19 mouse cellular contexts compared by ENCODE assay signal in genomic region chr4:57574646-57575045, GRCm38 (mm10). TPM values are rescaled to one million over a fixed set of nuclear protein-coding genes. Genes with fewer than 3 reads are reported as not detected.
A peak's percentile ranks its signal among the peaks of the same experiment; 100 is the strongest.
DNase-seq lines count a peak whose midpoint lies in the region; ATAC-seq lines count a peak whose summit lies in the region.
"Had no signal": no experiment of that assay in that cellular context is flagged by ENCODE, and none has a peak within 500 bp of the region (broad histone marks: within the 10 kb centered on the region; RNA-seq: fewer than 3 reads in every experiment).

No protein-coding gene starts in this region.

- DNase-seq in heart, embryonic 10.5 days (ENCODE audit: low spot score), result no peak
- no peak for DNase-seq in heart, postnatal 25 days (ENCODE audit: low spot score)
- no peak for DNase-seq in lung, postnatal 36 days
- DNase-seq in adrenal gland, adult 8-10 months, result peak; percentile 89
- no peak for DNase-seq in forebrain, embryonic 10.5 days (ENCODE audit: extremely low spot score, low spot score)
- DNase-seq in gastrocnemius, postnatal 25 days, result no peak
- DNase-seq: cerebellum, adult 2 months; forebrain, postnatal 0 days; kidney, adult 18-20 months; kidney, postnatal 14 days; lung, postnatal 10 days; right cerebral cortex, postnatal 25 days; thymus, postnatal 14 days had no signal

- H3K4me3 ChIP-seq in heart, embryonic 10.5 days, result peak overlapping the region; percentile 31
- no peak overlapping the region for H3K4me3 ChIP-seq in lung, embryonic 15.5 days
- H3K4me3 ChIP-seq in heart, embryonic 16.5 days (ENCODE audit: low read length), result no peak overlapping the region
- H3K4me3 ChIP-seq in forebrain, embryonic 10.5 days, result no peak overlapping the region
- H3K4me3 ChIP-seq: embryonic facial prominence, embryonic 12.5 days; limb, embryonic 10.5 days had no signal

- H3K36me3 ChIP-seq in heart, embryonic 10.5 days, result peaks cover 7% of the 10 kb centered on the region; the same call in 1 of the 2 replicates
- H3K36me3 ChIP-seq in lung, embryonic 15.5 days, result no peaks in the 10 kb centered on the region
- H3K36me3 ChIP-seq in heart, embryonic 16.5 days (ENCODE audit: control insufficient read depth, insufficient read depth), result no peaks in the 10 kb centered on the region
- H3K36me3 ChIP-seq in forebrain, embryonic 10.5 days (replicated peaks), result no peaks in the 10 kb centered on the region
- H3K36me3 ChIP-seq: embryonic facial prominence, embryonic 12.5 days; limb, embryonic 10.5 days had no signal

- 24% methylated on average over 6 of the region's 6 CpGs for WGBS in heart, embryonic 10.5 days
- 52% methylated on average over 6 of the region's 6 CpGs for WGBS in lung, embryonic 15.5 days
- 33% methylated on average over 6 of the region's 6 CpGs for WGBS in heart, embryonic 16.5 days
- 91% methylated on average over 6 of the region's 6 CpGs for WGBS in forebrain, embryonic 10.5 days

- no peak overlapping the region for H3K9ac ChIP-seq in lung, embryonic 15.5 days
- no peak overlapping the region for H3K9ac ChIP-seq in heart, embryonic 16.5 days (ENCODE audit: low read length)
- H3K9ac ChIP-seq: embryonic facial prominence, embryonic 12.5 days; forebrain, postnatal 0 days; hindbrain, embryonic 14.5 days had no signal

- H3K4me2 ChIP-seq in lung, embryonic 15.5 days, result no peak overlapping the region
- H3K4me2 ChIP-seq in heart, embryonic 16.5 days (ENCODE audit: low read depth, low read length), result peak overlapping the region; percentile 6
- H3K4me2 ChIP-seq: embryonic facial prominence, embryonic 12.5 days; hindbrain, embryonic 14.5 days; liver, embryonic 11.5 days had no signal

- intact Hi-C loops in heart, postnatal 25 days (cut with DNase I), result no loop called here

- H3K27ac ChIP-seq in heart, embryonic 10.5 days, result peak overlapping the region; percentile 86
- peak overlapping the region; percentile 62; the same call in 1 of the 2 replicates for H3K27ac ChIP-seq in lung, embryonic 15.5 days
- H3K27ac ChIP-seq in heart, embryonic 16.5 days (ENCODE audit: low read length), result peak overlapping the region; percentile 88
- no peak overlapping the region for H3K27ac ChIP-seq in forebrain, embryonic 10.5 days
- H3K27ac ChIP-seq: embryonic facial prominence, embryonic 12.5 days; hindbrain, embryonic 14.5 days; limb, embryonic 10.5 days had no signal

- no peaks in the 10 kb centered on the region for H3K9me3 ChIP-seq in heart, embryonic 10.5 days
- no peaks in the 10 kb centered on the region for H3K9me3 ChIP-seq in lung, embryonic 15.5 days
- no peaks in the 10 kb centered on the region for H3K9me3 ChIP-seq in heart, embryonic 16.5 days (replicated peaks; ENCODE audit: control insufficient read depth, low read length)
- no peaks in the 10 kb centered on the region for H3K9me3 ChIP-seq in forebrain, embryonic 10.5 days
- H3K9me3 ChIP-seq: embryonic facial prominence, embryonic 12.5 days; limb, embryonic 10.5 days had no signal

- H3K4me1 ChIP-seq in heart, embryonic 10.5 days, result peaks cover 72% of the 10 kb centered on the region
- peaks cover 44% of the 10 kb centered on the region for H3K4me1 ChIP-seq in lung, embryonic 15.5 days
- H3K4me1 ChIP-seq in heart, embryonic 16.5 days (ENCODE audit: control insufficient read depth, insufficient read depth, low read length), result peaks cover 56% of the 10 kb centered on the region
- peaks cover 3% of the 10 kb centered on the region; the same call in 1 of the 2 replicates for H3K4me1 ChIP-seq in forebrain, embryonic 10.5 days

- no peaks in the 10 kb centered on the region for H3K27me3 ChIP-seq in heart, embryonic 10.5 days (ENCODE audit: insufficient read depth, poor library complexity, severe bottlenecking)
- H3K27me3 ChIP-seq in lung, embryonic 15.5 days, result no peaks in the 10 kb centered on the region
- H3K27me3 ChIP-seq in heart, embryonic 16.5 days (ENCODE audit: control insufficient read depth, insufficient read depth, low read length), result no peaks in the 10 kb centered on the region
- peaks cover 4% of the 10 kb centered on the region; the same call in 1 of the 2 replicates for H3K27me3 ChIP-seq in forebrain, embryonic 10.5 days (ENCODE audit: poor library complexity, severe bottlenecking)
- H3K27me3 ChIP-seq: embryonic facial prominence, embryonic 12.5 days had no signal

- ATAC-seq in lung, embryonic 15.5 days (ENCODE audit: borderline replicate concordance, extremely low read depth, low FRiP score, low TSS enrichment), result peak; percentile 35; the same call in 1 of the 2 replicates
- no peak for ATAC-seq in heart, embryonic 16.5 days (replicated peaks; ENCODE audit: extremely low read depth, insufficient read depth, low FRiP score)
- ATAC-seq: forebrain, postnatal 0 days had no signal

RNA-seq across cellular contexts. Expression of gene Pakap, which starts 6.7 kb away (rescaled TPM):
- polyA plus RNA-seq in heart, embryonic 10.5 days (2016; fragmentation: Nextera tagmentation; extraction: Ambion mirVana), result 53.0 and 72.5 TPM in 2 replicates
- total RNA-seq in heart, postnatal 25 days (2021), result 10 to 100 TPM; 37.4 to 44.3 TPM
- 43.3 and 47.7 TPM in 2 replicates for polyA plus RNA-seq in lung, embryonic 15.5 days (2015; fragmentation: Nextera tagmentation; extraction: Ambion mirVana)
- 10 to 100 TPM; 35.3 to 97.4 (median 63.1) TPM for total RNA-seq in adrenal gland, adult 8-10 months (2022)
- polyA plus RNA-seq in heart, embryonic 16.5 days (2015; fragmentation: Nextera tagmentation; extraction: Ambion mirVana), result 57.5 and 60.2 TPM in 2 replicates
- 17.5 and 22.6 TPM in 2 replicates for polyA plus RNA-seq in forebrain, embryonic 10.5 days (2016; fragmentation: Nextera tagmentation; extraction: Ambion mirVana)
- total RNA-seq in gastrocnemius, postnatal 25 days (2021), result 1 to 10 TPM; 6.7 to 7.0 TPM
